Mouse (Mus musculus): ENCODE measurements at regions not wholly inside any gene's neighbourhood (a gene's known extent, or its start where the extent isn't known, plus 50 kb on each side); places are given as distances from the start of the nearest gene placed in this dataset.
A peak's percentile ranks its signal among the peaks of the same experiment; 100 is the strongest.
"Not testable (repeated sequence)": the region's sequence is repeated elsewhere in the genome, so short reads cannot be mapped to it uniquely, and the experiment has no call there.

DNA sequence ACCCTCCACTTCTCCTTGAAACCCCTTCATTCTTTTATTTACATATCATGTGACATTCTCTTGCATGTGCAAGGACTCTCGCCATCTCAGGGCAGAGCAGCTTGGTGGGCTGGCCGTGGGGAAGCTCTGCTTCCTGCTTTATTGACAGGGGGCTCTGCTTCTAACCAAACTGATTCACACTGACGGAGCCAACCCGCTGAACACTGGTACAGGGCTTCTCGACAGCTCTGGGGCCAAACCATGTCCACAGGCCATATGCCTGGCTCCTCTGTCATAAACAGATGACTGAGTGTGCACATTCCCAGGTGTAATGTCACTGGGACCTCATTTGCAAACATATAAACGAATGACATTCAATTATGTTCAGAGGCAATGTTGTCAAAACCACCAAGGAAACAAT, 800.7 kb downstream of the Ttll7 start:
- H3K4me3 ChIP-seq (replicated peaks; ENCODE audit: low read depth, low read length), result no peak overlapping the region
- ATAC-seq (ENCODE audit: low FRiP score, low TSS enrichment) (peak; percentile 55; the same call in 1 of the 2 replicates), DNase-seq (peak; percentile 47)
- no peaks in the 10 kb centered on the region for H3K27me3 ChIP-seq (ENCODE audit: control insufficient read depth, insufficient read depth, low read length)
- H3K9ac ChIP-seq (replicated peaks; ENCODE audit: low read length), result no peak overlapping the region
- H3K27ac ChIP-seq (replicated peaks; ENCODE audit: low read depth, low read length), result peak overlapping the region; percentile 57; the same call in 1 of the 2 replicates
- H3K9me3 ChIP-seq (ENCODE audit: control insufficient read depth, low read length), result no peaks in the 10 kb centered on the region
- H3K36me3 ChIP-seq (ENCODE audit: control insufficient read depth, insufficient read depth, low read length), result no peaks in the 10 kb centered on the region
- H3K4me2 ChIP-seq (ENCODE audit: low read length), result no peak overlapping the region
- WGBS, result 38% methylated on average over 6 of the region's 6 CpGs
- H3K4me1 ChIP-seq (ENCODE audit: control insufficient read depth, insufficient read depth, low read length), result no peaks in the 10 kb centered on the region

GRCm38 (mm10) chr3:147635486-147635885, 783.3 kb downstream of the Ttll7 start:
- 95% methylated on average over 17 of the region's 21 CpGs for WGBS
- H3K36me3 ChIP-seq (ENCODE audit: control insufficient read depth, insufficient read depth, low read length); H3K9ac ChIP-seq (replicated peaks; ENCODE audit: low read length); H3K4me1 ChIP-seq (ENCODE audit: control insufficient read depth, insufficient read depth, low read length); H3K4me3 ChIP-seq (replicated peaks; ENCODE audit: low read depth, low read length); H3K9me3 ChIP-seq (ENCODE audit: control insufficient read depth, low read length); H3K27me3 ChIP-seq (ENCODE audit: control insufficient read depth, insufficient read depth, low read length); H3K27ac ChIP-seq (replicated peaks; ENCODE audit: low read depth, low read length); H3K4me2 ChIP-seq (ENCODE audit: low read length); DNase-seq; ATAC-seq (ENCODE audit: low FRiP score, low TSS enrichment): not testable (repeated sequence)

DNA sequence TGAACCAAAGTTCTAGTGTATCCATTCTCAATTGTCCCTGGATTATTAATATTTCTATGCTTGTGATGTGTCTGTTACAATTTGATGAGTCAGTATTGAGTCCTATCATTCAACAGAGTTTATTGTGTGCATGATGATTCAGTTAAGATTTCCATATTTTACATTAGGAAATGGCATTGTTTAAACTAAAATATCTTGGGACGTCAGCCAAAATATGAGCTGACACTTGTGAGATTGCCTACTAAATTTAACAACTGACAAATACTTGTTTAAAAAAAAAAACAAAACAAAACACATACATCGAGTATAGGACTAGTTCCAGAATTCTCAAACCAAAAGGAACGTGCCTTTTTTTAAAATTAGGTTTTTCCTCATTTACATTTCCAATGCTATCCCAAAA, 779.0 kb downstream of the Ttll7 start:
- ATAC-seq (ENCODE audit: low FRiP score, low TSS enrichment) (no peak), DNase-seq (no peak)
- no peaks in the 10 kb centered on the region for H3K4me1 ChIP-seq (ENCODE audit: control insufficient read depth, insufficient read depth, low read length)
- no peaks in the 10 kb centered on the region for H3K27me3 ChIP-seq (ENCODE audit: control insufficient read depth, insufficient read depth, low read length)
- peaks cover 2% of the 10 kb centered on the region; the same call in 1 of the 2 replicates for H3K9me3 ChIP-seq (ENCODE audit: control insufficient read depth, low read length)
- no peak overlapping the region for H3K4me2 ChIP-seq (ENCODE audit: low read length)
- no peaks in the 10 kb centered on the region for H3K36me3 ChIP-seq (ENCODE audit: control insufficient read depth, insufficient read depth, low read length)
- H3K27ac ChIP-seq (replicated peaks; ENCODE audit: low read depth, low read length), result no peak overlapping the region
- H3K9ac ChIP-seq (replicated peaks; ENCODE audit: low read length), result no peak overlapping the region
- no peak overlapping the region for H3K4me3 ChIP-seq (replicated peaks; ENCODE audit: low read depth, low read length)
- 94% methylated on average over 3 of the region's 3 CpGs for WGBS

- Histone ChIP-seq H3K4me2 (ENCODE audit: low read length) (no peak overlapping the region), H3K9me3 (ENCODE audit: control insufficient read depth, low read length) (no peaks in the 10 kb centered on the region), H3K9ac (replicated peaks; ENCODE audit: low read length) (no peak overlapping the region), H3K27ac (replicated peaks; ENCODE audit: low read depth, low read length) (no peak overlapping the region), H3K4me3 (replicated peaks; ENCODE audit: low read depth, low read length) (no peak overlapping the region), H3K4me1 (ENCODE audit: control insufficient read depth, insufficient read depth, low read length) (no peaks in the 10 kb centered on the region), H3K27me3 (ENCODE audit: control insufficient read depth, insufficient read depth, low read length) (no peaks in the 10 kb centered on the region), H3K36me3 (ENCODE audit: control insufficient read depth, insufficient read depth, low read length) (no peaks in the 10 kb centered on the region)
- WGBS, result 78% methylated on average over 6 of the region's 6 CpGs
- no peak for ATAC-seq (ENCODE audit: low FRiP score, low TSS enrichment)
- DNase-seq, result no peak
These were observed 731.6 kb downstream of the Ttll7 start for GRCm38 (mm10) chr3:147583697-147584315.

- Histone ChIP-seq H3K4me1 (ENCODE audit: control insufficient read depth, insufficient read depth, low read length) (no peaks in the 10 kb centered on the region), H3K9me3 (ENCODE audit: control insufficient read depth, low read length) (no peaks in the 10 kb centered on the region), H3K27ac (replicated peaks; ENCODE audit: low read depth, low read length) (no peak overlapping the region), H3K4me2 (ENCODE audit: low read length) (no peak overlapping the region), H3K4me3 (replicated peaks; ENCODE audit: low read depth, low read length) (no peak overlapping the region), H3K27me3 (ENCODE audit: control insufficient read depth, insufficient read depth, low read length) (no peaks in the 10 kb centered on the region), H3K36me3 (ENCODE audit: control insufficient read depth, insufficient read depth, low read length) (no peaks in the 10 kb centered on the region), H3K9ac (replicated peaks; ENCODE audit: low read length) (no peak overlapping the region)
- ATAC-seq (ENCODE audit: low FRiP score, low TSS enrichment) (no peak), DNase-seq (no peak)
- WGBS, result 91% methylated on average over 4 of the region's 4 CpGs
These were observed 719.7 kb downstream of the Ttll7 start for GRCm38 (mm10) chr3:147571850-147572249.

- DNase-seq (no peak), ATAC-seq (ENCODE audit: low FRiP score, low TSS enrichment) (no peak)
- Histone ChIP-seq H3K4me3 (replicated peaks; ENCODE audit: low read depth, low read length) (no peak overlapping the region), H3K4me1 (ENCODE audit: control insufficient read depth, insufficient read depth, low read length) (no peaks in the 10 kb centered on the region), H3K36me3 (ENCODE audit: control insufficient read depth, insufficient read depth, low read length) (no peaks in the 10 kb centered on the region), H3K27ac (replicated peaks; ENCODE audit: low read depth, low read length) (no peak overlapping the region), H3K4me2 (ENCODE audit: low read length) (no peak overlapping the region), H3K9me3 (ENCODE audit: control insufficient read depth, low read length) (no peaks in the 10 kb centered on the region), H3K9ac (replicated peaks; ENCODE audit: low read length) (no peak overlapping the region), H3K27me3 (ENCODE audit: control insufficient read depth, insufficient read depth, low read length) (no peaks in the 10 kb centered on the region)
- WGBS, result 81% methylated on average over 6 of the region's 6 CpGs
These were observed 693.3 kb downstream of the Ttll7 start for GRCm38 (mm10) chr3:147545329-147546006.

GRCm38 (mm10) chr3:147542285-147542684, 690.1 kb downstream of the Ttll7 start:
- Histone ChIP-seq H3K27me3 (ENCODE audit: control insufficient read depth, insufficient read depth, low read length) (no peaks in the 10 kb centered on the region), H3K4me2 (ENCODE audit: low read length) (no peak overlapping the region), H3K4me3 (replicated peaks; ENCODE audit: low read depth, low read length) (no peak overlapping the region), H3K4me1 (ENCODE audit: control insufficient read depth, insufficient read depth, low read length) (no peaks in the 10 kb centered on the region), H3K36me3 (ENCODE audit: control insufficient read depth, insufficient read depth, low read length) (no peaks in the 10 kb centered on the region), H3K27ac (replicated peaks; ENCODE audit: low read depth, low read length) (no peak overlapping the region), H3K9ac (replicated peaks; ENCODE audit: low read length) (no peak overlapping the region), H3K9me3 (ENCODE audit: control insufficient read depth, low read length) (no peaks in the 10 kb centered on the region)
- ATAC-seq (ENCODE audit: low FRiP score, low TSS enrichment) (no peak), DNase-seq (no peak)
- WGBS, result 98% methylated on average over 4 of the region's 4 CpGs

DNA sequence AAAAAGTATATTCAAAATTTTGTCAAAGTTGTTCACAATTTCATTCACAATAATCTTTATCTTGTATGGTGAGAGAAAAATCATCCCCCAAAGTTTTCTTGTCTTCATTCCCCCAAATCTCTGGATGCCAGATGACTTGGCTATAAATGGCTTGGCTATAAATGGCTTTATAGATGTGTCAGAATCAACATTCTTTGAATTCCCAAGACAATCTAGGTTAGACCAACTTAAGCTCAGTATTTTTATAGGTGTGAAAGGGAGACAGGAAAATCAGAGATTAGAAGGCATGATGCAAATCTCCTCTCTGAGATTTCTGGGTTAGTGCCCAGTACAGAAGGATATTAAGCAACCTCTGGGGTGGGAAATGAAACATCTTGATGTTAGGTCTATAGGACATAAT, 685.4 kb downstream of the Ttll7 start:
- DNase-seq (no peak), ATAC-seq (ENCODE audit: low FRiP score, low TSS enrichment) (no peak)
- no peaks in the 10 kb centered on the region for H3K4me1 ChIP-seq (ENCODE audit: control insufficient read depth, insufficient read depth, low read length)
- H3K27ac ChIP-seq (replicated peaks; ENCODE audit: low read depth, low read length), result no peak overlapping the region
- no peaks in the 10 kb centered on the region for H3K9me3 ChIP-seq (ENCODE audit: control insufficient read depth, low read length)
- H3K36me3 ChIP-seq (ENCODE audit: control insufficient read depth, insufficient read depth, low read length), result no peaks in the 10 kb centered on the region
- no peak overlapping the region for H3K9ac ChIP-seq (replicated peaks; ENCODE audit: low read length)
- H3K27me3 ChIP-seq (ENCODE audit: control insufficient read depth, insufficient read depth, low read length), result no peaks in the 10 kb centered on the region
- H3K4me3 ChIP-seq (replicated peaks; ENCODE audit: low read depth, low read length), result no peak overlapping the region
- no peak overlapping the region for H3K4me2 ChIP-seq (ENCODE audit: low read length)

GRCm38 (mm10) chr3:147532196-147532595, 680.0 kb downstream of the Ttll7 start:
- WGBS, result 66% methylated on average over 2 of the region's 2 CpGs
- Histone ChIP-seq H3K4me3 (replicated peaks; ENCODE audit: low read depth, low read length) (no peak overlapping the region), H3K4me1 (ENCODE audit: control insufficient read depth, insufficient read depth, low read length) (no peaks in the 10 kb centered on the region), H3K27me3 (ENCODE audit: control insufficient read depth, insufficient read depth, low read length) (no peaks in the 10 kb centered on the region), H3K36me3 (ENCODE audit: control insufficient read depth, insufficient read depth, low read length) (no peaks in the 10 kb centered on the region), H3K4me2 (ENCODE audit: low read length) (no peak overlapping the region), H3K9me3 (ENCODE audit: control insufficient read depth, low read length) (no peaks in the 10 kb centered on the region), H3K9ac (replicated peaks; ENCODE audit: low read length) (no peak overlapping the region), H3K27ac (replicated peaks; ENCODE audit: low read depth, low read length) (no peak overlapping the region)
- ATAC-seq (ENCODE audit: low FRiP score, low TSS enrichment) (no peak), DNase-seq (no peak)
